Mouse (Mus musculus): ENCODE measurements around the gene Cbr2. TPM values are rescaled to one million over a fixed set of nuclear protein-coding genes. Genes with fewer than 3 reads are reported as not detected.
"Not testable (repeated sequence)": the region's sequence is repeated elsewhere in the genome, so short reads cannot be mapped to it uniquely, and the experiment has no call there.

Cbr2 gene
- total and polyA plus RNA-seq, 2 experiments = 0.28 TPM; not detected in 1

DNA sequence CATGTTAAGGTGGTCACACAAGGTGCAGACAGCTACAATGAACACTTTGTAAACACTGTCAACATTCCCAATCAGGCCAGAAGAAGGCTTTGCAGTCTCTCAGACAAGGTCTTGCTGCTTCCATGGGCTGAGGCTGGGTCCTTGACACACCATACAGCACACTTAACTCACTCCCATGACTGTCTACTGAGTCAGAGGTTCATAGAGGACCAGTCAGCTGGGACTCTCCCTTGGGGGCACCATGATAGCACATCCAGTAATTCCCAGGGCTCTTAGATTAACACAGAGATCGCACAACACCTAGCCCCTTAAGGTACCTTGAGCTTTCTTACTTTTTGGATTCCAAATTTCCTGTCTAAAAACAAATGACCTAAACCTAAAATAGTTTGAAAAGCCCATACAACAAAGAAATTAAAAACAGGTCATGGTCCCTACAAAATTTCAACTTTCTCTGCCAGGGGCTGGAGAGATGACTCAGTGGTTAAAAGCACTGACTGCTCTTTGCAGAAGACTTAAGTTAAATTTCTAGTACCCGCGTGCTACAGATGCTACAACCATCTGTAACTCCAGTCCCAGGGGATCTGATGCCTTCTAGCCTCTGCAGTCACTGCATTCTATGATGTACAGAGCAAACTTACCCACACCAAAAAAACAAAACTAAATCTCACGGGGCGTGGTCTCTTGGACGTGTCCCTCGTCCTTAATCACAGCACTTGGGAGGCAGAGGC, 41.7 kb upstream of the Cbr2 start:
- Histone ChIP-seq H3K27ac (replicated peaks; ENCODE audit: insufficient read depth, low read depth, low read length) (no peak overlapping the region), H3K36me3 (ENCODE audit: control insufficient read depth, insufficient read depth, low read length) (no peaks in the 10 kb centered on the region), H3K79me2 (ENCODE audit: control insufficient read depth, insufficient read depth, low read length) (no peaks in the 10 kb centered on the region), H3K4me3 (ENCODE audit: insufficient read depth, low read depth, low read length) (no peak overlapping the region), H3K9ac (ENCODE audit: low read depth, low read length) (no peak overlapping the region), H3K27me3 (ENCODE audit: control insufficient read depth, insufficient read depth, low read length) (no peaks in the 10 kb centered on the region), H3K4me1 (ENCODE audit: control insufficient read depth, insufficient read depth, low read length) (no peaks in the 10 kb centered on the region)
- TF ChIP-seq CTCF (IDR thresholded peaks at IDR 0.05; ENCODE audit: low read depth, low read length) (no peak), POLR2A (IDR thresholded peaks at IDR 0.05; ENCODE audit: extremely low read depth, insufficient read depth, low read length) (no peak)
- 92% methylated on average over 7 of the region's 7 CpGs for WGBS
- no peak for DNase-seq (ENCODE audit: extremely low read depth, low read depth, low spot score)

DNA sequence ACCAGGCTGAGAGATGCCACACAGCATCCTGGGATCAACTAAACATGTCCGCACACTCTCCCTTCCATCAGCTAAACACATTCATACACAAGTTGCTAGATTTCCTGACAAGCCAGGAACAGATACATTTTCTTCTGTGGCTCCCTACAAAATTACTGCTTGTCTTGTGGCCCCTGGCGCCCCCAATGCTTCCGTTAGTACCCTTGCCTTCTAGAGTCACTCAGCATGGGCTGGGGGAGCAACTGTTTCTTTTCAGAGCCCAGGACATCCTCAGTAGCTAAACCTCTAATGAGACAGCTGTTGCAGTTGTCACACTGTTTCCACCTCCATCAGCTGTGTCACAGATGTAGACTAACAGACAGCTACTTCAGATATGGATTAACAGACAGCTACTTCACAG, 40.8 kb upstream of the Cbr2 start:
- no peak overlapping the region for H3K4me3 ChIP-seq (ENCODE audit: insufficient read depth, low read depth, low read length)
- H3K27me3 ChIP-seq (ENCODE audit: control insufficient read depth, insufficient read depth, low read length) = no peaks in the 10 kb centered on the region
- no peak for DNase-seq (ENCODE audit: extremely low read depth, low read depth, low spot score)
- TF ChIP-seq CTCF (IDR thresholded peaks at IDR 0.05; ENCODE audit: low read depth, low read length) = no peak
- TF ChIP-seq POLR2A (IDR thresholded peaks at IDR 0.05; ENCODE audit: extremely low read depth, insufficient read depth, low read length) = no peak
- WGBS = 93% methylated on average over 3 of the region's 3 CpGs
- no peaks in the 10 kb centered on the region for H3K36me3 ChIP-seq (ENCODE audit: control insufficient read depth, insufficient read depth, low read length)
- H3K4me1 ChIP-seq (ENCODE audit: control insufficient read depth, insufficient read depth, low read length) = no peaks in the 10 kb centered on the region
- H3K27ac ChIP-seq (replicated peaks; ENCODE audit: insufficient read depth, low read depth, low read length) = no peak overlapping the region
- no peaks in the 10 kb centered on the region for H3K79me2 ChIP-seq (ENCODE audit: control insufficient read depth, insufficient read depth, low read length)
- H3K9ac ChIP-seq (ENCODE audit: low read depth, low read length) = no peak overlapping the region

DNA sequence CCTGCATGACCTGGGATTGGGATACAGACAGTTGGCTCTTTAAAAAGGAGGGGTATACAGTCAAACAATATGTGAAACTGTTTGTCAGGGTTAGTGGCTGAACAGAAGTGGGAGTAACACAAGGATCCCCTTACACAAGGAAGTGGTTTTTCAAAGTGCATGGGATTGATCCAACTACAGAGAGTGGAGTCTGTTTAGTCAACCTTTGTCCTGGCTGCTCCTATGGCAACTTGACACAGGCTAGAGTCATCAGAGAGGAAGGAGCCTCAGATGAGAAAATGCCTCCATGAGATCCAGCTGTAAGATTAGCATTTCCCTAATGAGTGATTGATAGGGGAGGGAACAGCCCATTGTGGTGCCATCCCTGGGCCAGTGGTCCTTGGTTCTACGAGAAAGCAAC, 36.3 kb upstream of the Cbr2 start:
- WGBS = 78% methylated on average over 1 of the region's 1 CpGs
- DNase-seq (ENCODE audit: extremely low read depth, low read depth, low spot score) = no peak

DNA sequence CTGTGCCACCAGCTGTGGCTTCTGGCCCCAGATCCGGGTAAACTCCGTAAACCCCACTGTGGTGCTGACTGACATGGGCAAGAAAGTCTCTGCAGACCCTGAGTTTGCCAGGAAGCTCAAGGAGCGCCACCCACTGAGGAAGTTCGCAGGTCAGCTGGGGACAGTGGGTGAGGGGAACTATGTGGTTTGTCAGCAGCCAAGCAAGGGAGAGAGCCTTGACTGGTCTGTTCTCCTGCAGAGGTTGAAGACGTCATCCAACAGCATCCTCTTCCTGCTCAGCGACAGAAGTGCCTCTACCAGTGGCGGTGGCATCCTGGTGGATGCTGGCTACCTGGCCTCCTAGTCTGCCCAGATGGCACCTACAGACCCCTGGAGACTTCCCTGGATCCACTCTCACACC, 35.1 kb upstream of the Cbr2 start:
- not testable (repeated sequence) for H3K36me3 ChIP-seq (ENCODE audit: control insufficient read depth, insufficient read depth, low read length); H3K27ac ChIP-seq (replicated peaks; ENCODE audit: insufficient read depth, low read depth, low read length); H3K4me3 ChIP-seq (ENCODE audit: insufficient read depth, low read depth, low read length); H3K79me2 ChIP-seq (ENCODE audit: control insufficient read depth, insufficient read depth, low read length); H3K4me1 ChIP-seq (ENCODE audit: control insufficient read depth, insufficient read depth, low read length); DNase-seq (ENCODE audit: extremely low read depth, low read depth, low spot score); H3K27me3 ChIP-seq (ENCODE audit: control insufficient read depth, insufficient read depth, low read length); H3K9ac ChIP-seq (ENCODE audit: low read depth, low read length)
- WGBS = 58% methylated on average over 3 of the region's 7 CpGs

More for the DNA sequence above, 36.3 kb upstream of the Cbr2 start:
- no peak overlapping the region for H3K9ac ChIP-seq (ENCODE audit: low read depth, low read length)
- TF ChIP-seq POLR2A (IDR thresholded peaks at IDR 0.05; ENCODE audit: extremely low read depth, insufficient read depth, low read length) (no peak), CTCF (IDR thresholded peaks at IDR 0.05; ENCODE audit: low read depth, low read length) (no peak)
- H3K4me1 ChIP-seq (ENCODE audit: control insufficient read depth, insufficient read depth, low read length) = no peaks in the 10 kb centered on the region
- H3K27ac ChIP-seq (replicated peaks; ENCODE audit: insufficient read depth, low read depth, low read length) = no peak overlapping the region
- H3K4me3 ChIP-seq (ENCODE audit: insufficient read depth, low read depth, low read length) = no peak overlapping the region
- no peaks in the 10 kb centered on the region for H3K27me3 ChIP-seq (ENCODE audit: control insufficient read depth, insufficient read depth, low read length)
- H3K36me3 ChIP-seq (ENCODE audit: control insufficient read depth, insufficient read depth, low read length) = no peaks in the 10 kb centered on the region
- H3K79me2 ChIP-seq (ENCODE audit: control insufficient read depth, insufficient read depth, low read length) = no peaks in the 10 kb centered on the region

DNA sequence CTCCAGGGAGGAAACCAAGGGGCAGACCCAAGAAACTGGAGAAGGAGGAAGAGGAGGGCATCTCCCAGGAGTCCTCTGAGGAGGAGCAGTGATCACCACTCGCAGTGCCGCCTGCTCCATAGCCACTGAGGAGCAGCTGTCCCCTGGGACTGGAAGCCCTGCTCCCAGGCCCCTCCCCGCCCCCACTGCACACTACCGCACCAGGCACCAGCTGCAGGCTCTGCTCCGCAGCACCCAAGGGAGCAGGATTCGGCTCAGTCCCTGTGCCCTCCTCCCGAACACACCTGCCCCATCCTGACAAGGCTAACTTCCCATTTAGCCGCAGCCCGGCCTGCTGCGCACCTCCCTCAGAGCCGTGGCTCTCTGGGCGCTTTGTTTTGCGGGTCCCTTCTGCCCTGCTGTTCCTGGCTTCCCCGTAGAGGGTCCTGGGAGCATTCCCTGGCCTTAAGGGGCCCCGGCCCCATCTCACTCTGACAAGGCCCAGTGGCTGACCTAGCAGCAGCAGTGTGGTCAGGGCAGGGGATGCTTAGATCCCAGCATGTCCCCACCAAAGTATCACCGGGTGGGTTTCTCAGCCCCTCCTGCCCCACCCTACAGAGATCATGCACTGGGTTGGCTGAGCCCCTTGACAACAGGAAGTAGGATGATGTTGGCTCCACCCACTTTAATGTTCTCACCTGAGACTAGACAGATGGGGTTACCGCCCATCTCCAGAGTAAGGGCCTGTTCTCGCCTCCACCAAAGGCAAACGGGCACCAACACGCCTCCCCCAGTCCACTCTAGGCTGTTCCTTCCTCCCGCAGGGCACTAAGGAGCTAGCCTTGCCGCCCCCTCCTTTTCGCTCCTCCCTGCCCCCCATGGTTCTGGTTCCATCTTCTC, 31.4 kb upstream of the Cbr2 start:
- not testable (repeated sequence) for H3K27ac ChIP-seq (replicated peaks; ENCODE audit: insufficient read depth, low read depth, low read length); H3K9ac ChIP-seq (ENCODE audit: low read depth, low read length); H3K4me1 ChIP-seq (ENCODE audit: control insufficient read depth, insufficient read depth, low read length); H3K4me3 ChIP-seq (ENCODE audit: insufficient read depth, low read depth, low read length); H3K79me2 ChIP-seq (ENCODE audit: control insufficient read depth, insufficient read depth, low read length); H3K36me3 ChIP-seq (ENCODE audit: control insufficient read depth, insufficient read depth, low read length); DNase-seq (ENCODE audit: extremely low read depth, low read depth, low spot score); H3K27me3 ChIP-seq (ENCODE audit: control insufficient read depth, insufficient read depth, low read length)
- WGBS = 37% methylated on average over 11 of the region's 23 CpGs

DNA sequence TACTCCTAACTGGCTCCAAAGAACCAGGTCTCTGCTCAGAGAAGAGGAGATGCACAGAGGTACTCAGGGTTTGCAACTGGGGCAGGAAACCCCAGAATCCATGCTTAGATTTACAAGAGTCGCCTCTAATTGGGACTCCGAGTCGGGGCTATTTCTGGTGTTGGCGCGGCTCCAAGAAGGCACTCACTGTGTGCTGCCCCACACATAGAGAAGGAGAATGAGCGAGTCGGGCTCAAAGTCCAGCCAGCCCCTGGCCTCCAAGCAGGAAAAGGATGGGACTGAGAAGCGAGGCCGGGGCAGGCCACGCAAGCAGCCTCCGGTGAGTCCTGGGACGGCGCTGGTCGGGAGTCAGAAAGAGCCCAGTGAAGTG, 30.7 kb upstream of the Cbr2 start, which contains the start of gene Hmga1b:
Hmga1b (plus strand) TSS at position 123 of the 370 bp plus-strand sequence.
- WGBS = 31% methylated on average over 14 of the region's 14 CpGs
- not testable (repeated sequence) for H3K79me2 ChIP-seq (ENCODE audit: control insufficient read depth, insufficient read depth, low read length); H3K36me3 ChIP-seq (ENCODE audit: control insufficient read depth, insufficient read depth, low read length); H3K9ac ChIP-seq (ENCODE audit: low read depth, low read length); DNase-seq (ENCODE audit: extremely low read depth, low read depth, low spot score); H3K4me3 ChIP-seq (ENCODE audit: insufficient read depth, low read depth, low read length); H3K4me1 ChIP-seq (ENCODE audit: control insufficient read depth, insufficient read depth, low read length); H3K27me3 ChIP-seq (ENCODE audit: control insufficient read depth, insufficient read depth, low read length); H3K27ac ChIP-seq (replicated peaks; ENCODE audit: insufficient read depth, low read depth, low read length)

All from liver, adult 2 months (tissue).